Mouse (Mus musculus) left cerebral cortex, postnatal 14 days (tissue): Measurements from ENCODE around the gene Il10rb. TPM values are rescaled to one million over a fixed set of nuclear protein-coding genes. Genes with fewer than 3 reads are reported as not detected.
"Not testable (repeated sequence)": the region's sequence is repeated elsewhere in the genome, so short reads cannot be mapped to it uniquely, and the experiment has no call there.

Experiments
- DNase-seq, 2 experiments: peaks; one replicate each; pipeline ENCODE4 v3.0.0; 2021 to 2022; ENCODE audit warnings: low spot score in 2 of 2, mixed read lengths in 1 of 2
- intact Hi-C: fragments of 180-260 bp; cut with DNase I; formaldehyde crosslinking; loops from one replicate; pipeline ENCODE4 v1.15.1; 2025
- total RNA-seq, 2 experiments: library from RNA; stranded (reverse); gene quantifications; 2 replicates each; pipeline ENCODE4 v1.2.3; 2021

Il10rb gene
- total RNA-seq, 2 experiments from 2014 or later, result 8.7 to 9.8 TPM

DNA sequence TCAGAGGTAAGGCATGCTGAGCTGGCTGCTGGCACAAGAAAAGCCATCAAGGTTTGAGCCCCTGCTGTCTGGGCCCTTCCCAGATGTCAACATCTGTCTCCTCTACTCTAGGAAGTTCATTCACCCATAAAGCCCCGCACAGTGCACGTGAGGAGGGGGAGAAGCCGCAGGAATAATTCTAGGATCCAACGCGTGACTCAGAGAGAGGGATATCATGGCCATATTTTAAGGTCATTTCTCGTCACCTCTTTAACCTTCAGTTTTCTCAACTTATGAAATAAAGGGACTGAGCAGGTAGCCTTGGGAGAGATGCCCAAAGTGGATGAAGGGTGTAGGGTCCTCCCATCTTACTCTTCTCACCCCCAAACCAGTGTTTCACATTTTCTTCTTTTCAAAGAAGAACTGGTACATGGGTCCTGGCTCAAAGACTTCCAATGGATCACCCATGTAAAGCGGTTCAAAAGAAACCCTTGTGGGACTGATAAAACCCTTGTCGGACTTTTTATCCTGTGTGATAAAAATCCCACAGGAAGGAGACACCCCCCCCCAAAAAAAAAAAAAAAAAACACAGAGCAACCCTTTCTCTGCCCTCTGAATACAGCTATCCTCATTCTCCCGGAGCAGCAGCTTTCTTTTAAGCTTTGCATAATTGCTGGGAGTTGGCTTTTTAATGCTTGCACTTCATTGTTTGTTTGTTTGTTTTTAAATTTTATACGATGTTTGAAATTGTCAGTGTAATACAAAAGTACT, 961 bp upstream of the Il10rb start:
- intact Hi-C loops, result no loop called here
- no peak for DNase-seq

DNA sequence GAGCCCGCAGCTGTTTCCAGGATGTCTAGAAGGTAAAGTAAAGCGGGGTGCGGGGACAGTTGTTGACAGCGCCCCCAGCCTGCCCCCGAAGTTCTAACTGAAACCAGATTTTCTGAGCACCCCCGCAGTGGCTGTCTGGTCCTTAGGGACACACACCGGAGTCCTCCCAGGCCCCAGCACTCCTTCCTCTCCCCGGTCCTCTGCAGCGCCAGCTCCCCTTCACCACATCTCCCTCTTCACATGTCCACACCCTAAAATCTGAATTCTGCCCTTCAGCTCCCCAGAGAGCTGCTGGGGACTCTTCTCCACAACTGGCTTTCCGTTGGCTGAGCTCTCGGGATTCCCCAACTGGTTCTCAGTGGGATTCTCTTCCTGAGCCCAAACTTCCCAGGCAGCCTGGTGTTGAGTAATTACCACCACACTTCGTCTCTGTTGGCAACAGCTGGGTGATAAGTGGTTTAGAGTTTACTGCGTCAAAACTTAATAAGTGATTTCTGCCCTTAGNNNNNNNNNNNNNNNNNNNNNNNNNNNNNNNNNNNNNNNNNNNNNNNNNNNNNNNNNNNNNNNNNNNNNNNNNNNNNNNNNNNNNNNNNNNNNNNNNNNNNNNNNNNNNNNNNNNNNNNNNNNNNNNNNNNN, 739 bp downstream of the Il10rb start:
- intact Hi-C loops, result no loop called here
- DNase-seq, result no peak

DNA sequence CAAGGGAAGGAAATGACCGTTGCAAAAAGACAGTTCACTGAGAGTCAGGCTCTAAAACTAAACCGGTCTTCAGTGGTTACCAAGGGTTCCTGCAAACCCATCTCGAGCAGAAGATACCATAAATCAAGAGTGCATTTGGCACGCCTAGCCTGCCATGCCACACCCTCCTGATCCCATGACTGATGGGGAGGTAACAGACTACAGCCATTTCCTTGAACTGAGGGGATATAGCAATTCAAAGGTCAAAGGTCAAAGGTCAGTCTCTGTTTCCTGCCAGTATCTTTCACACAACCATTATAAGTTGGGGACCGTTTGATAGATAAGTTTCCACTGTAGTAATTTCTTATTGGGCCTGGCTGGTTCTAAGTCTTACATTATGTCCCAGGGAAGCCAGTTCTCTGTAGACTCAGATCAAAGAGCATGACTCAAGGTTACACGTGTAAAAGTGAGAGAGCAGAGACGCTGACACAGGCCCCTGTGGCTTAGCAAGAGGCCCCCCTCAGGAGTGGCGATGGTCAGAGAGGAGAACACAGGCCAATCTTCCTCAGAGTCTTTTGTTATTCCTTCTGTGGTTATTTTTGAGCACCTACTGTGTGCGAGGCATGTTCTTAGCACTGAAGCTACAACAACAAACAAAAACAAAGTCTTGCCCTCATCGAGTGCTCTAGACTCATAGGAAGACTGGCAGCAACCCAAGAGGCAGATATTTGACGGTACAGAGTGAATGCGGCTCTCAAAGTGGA, 7.3 kb downstream of the Il10rb start:
- intact Hi-C loops, result no loop called here
- DNase-seq, result no peak

DNA sequence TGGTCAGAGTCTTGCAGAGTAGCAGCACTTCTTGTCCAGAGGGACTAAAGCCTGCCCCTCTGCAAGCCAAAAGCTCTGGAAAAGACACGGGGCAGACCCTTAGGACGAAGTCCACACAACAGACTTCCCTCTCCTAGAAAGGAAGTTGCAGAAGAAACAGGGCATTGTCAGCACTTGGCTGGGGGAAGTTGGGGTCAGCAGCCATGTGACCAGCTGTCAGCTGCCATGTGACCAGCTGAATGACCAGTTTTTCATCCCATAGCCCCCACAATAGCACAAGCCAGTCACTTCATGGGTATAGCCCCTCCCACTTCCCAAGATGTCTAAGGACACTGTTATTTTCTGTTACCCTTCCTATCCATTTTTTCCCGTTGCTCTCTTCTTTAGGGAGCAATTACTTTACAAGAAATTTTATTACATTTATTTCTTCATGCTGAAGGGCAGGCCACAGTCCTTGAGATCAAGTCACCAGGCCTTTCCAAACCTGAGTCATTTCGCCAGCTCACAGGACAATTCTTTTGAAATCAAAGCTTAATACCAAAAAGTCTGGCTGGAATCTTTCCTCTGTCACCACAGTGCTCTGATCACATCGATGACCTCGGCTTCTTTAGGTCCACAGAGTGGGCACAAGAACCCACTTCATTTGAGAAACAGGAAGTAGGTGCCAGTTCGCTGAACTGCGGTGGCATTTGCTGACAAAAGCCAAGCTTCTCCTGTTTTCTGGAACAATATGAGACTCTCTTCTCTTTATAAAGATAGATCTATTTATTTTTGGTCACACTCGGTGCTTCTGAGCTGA, 9.6 kb downstream of the Il10rb start:
- intact Hi-C loops, result no loop called here
- no peak for DNase-seq

DNA sequence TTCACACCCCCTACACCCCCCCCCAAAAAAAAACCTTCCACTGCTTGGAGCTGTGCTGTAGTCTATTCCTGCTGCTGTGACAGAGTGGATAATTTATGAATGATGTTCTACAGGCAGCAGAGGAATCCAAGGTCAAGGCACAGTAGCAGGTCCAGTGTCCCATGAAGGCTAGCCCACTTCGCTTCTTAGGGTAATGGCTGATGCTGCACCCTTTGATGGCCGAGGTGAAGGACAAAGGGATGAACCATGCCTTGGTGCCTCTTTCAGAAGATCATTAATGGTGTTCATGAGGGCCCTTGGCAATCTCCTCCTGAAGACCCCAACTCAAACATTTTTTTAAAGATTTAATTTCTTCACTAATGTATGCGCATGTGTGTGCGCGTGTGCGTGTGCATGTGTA, 10.4 kb downstream of the Il10rb start:
- intact Hi-C loops, result no loop called here
- no peak for DNase-seq

DNA sequence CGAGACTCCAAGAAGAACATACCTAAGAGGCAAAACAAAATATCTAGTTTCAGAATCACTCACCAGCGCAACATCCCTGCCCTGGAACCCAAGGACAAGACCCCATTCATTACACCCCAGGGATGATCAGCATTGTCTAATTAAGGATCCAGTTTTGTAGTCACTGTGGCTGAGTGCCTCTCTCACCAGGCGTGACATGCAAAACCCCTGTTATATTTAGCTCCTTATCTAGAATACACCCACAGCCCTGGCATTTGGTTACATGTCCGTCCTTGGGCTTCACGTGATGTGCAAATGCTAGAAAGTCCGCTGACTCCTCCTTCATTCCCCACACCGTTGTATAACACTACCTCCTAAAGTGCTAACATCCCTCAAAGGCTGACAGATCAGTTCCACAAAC, 11.0 kb downstream of the Il10rb start:
- no peak for DNase-seq
- intact Hi-C loops, result no loop called here

DNA sequence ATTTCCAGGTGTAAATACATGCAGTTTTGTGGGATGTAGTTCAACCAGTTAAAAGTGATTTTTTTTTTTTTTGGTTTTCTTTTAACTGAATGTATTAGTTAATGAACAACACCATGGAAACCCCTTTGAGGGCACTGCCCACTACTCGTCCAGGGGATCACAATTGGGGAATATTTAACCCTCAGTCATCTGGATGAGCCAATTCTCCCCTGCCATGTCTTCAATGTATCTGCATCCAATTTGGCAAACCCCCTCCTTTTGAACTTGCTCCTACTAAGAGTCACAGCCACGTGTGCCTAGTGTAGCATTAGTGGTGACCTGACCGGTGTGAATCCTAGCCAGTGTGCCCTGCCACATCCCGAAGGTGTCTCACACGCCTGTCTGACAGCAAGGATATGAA, 12.6 kb downstream of the Il10rb start:
- DNase-seq, result no peak
- intact Hi-C loops, result no loop called here

DNA sequence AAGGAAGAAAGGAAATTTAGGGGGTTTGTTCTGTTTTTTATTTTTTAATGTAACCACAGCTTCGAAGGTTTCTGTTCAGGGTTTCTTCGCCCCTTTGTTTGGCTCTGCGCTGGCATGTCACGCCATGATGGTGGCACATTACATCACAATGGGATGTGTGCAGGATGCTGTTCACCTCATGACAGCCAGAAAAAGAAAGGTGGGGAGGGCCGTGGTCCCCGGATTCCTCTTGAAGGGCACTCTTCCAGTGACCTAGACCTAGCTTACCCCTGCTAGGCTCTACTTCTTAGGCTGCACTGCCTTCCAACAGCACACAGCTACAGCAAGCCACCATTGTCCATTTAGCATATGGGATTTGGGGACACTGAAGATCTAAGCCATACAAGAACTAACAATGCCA, 19.9 kb downstream of the Il10rb start:
- intact Hi-C loops, result no loop called here
- DNase-seq, result no peak

DNA sequence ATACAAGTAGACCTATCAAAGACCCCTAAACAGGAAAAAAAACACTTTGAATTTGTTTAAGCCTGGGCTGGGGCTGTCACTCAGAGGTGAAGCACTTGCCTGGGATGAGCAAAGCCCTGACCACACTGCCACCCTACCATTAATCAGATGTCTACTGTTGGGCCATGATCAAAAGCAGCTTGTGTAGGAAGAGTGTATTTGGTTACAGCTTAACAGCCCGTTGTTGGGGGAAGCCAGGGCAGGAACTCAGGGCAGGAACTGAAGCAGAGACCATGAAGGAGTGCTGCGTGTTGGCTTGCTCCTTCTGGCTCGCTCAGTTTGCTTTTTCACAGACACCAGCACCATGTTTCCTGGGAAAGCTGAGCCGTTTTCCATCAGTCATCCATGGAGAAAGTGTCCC, 20.6 kb downstream of the Il10rb start:
- no peak for DNase-seq
- intact Hi-C loops, result no loop called here

DNA sequence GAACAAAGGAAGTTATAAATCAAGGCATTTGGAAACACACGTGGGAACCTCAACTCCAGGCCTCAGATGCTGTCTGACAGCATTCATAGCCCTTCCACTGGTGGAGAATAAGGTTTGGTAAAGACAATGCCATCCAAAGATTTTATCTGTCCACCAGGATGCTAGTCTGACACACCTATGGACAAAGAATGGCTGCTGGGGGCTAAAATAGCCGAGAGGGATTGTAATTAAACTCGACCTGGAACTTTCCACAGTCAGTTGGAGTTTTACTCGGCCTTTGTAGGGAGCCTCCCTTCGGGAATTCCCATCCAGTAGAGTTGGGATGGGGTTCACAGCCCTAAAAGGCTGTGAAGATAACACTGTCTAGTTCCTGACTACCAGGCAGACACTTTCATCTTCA, 21.5 kb downstream of the Il10rb start:
- no peak for DNase-seq
- intact Hi-C loops, result no loop called here

DNA sequence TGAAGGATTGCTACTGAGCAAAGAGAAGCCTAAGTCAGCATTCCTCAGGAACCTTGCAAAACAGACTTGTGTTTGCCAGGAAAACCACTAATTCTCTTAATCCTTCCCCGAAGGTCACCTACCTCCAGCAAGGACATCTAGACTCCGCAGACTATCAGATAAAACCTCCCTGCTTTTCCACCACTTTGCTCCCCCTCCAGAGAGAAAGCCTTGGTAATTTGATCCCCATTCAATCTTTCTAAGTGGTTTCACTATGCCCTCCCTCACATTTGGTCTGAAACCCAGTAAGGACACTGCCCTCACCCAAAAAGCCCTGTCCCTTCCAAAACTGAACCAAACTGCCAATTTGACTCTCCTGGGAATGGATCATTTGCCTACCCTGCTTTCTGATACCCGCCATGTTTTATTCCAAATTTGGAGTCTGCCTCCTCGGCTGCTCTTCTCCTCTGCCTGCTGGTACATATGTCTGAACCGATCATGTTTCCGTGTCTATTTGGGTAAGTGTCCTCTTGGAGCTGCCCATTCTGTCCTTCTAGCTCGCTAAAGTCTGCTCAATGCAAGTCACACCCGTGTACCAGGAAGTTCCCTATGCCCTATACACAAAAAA, 22.4 kb downstream of the Il10rb start:
- intact Hi-C loops, result no loop called here
- no peak for DNase-seq

DNA sequence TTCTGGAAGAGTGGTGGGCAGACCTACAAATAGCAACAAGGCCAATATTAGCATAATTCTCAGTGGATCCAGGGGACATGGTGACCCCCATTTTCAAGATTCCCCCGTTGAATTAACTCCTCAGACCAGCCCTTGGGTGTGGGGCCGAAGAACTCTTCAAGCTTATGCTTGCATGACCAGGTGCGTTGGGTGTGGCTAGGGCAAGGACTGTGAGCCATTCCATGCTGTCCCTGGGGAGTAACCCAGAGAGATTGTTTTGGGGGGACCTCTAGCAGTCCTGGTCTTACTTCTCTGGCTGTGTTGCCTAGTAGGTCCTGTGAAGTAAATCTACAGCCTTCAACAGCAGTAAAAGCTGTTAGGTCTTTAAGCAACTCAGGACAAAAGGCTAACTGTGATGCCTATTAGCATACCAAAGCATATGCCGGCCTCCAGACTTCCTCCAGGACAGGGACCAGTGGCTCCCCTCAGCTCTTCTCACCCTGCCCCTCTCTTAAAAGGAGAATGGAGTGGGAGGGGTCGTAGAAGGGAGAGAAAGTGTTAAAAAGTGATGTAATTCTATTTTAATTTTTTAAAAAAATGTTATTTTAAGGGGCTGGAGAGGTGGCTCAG, 26.9 kb downstream of the Il10rb start:
- intact Hi-C loops, result no loop called here
- DNase-seq, result no peak

DNA sequence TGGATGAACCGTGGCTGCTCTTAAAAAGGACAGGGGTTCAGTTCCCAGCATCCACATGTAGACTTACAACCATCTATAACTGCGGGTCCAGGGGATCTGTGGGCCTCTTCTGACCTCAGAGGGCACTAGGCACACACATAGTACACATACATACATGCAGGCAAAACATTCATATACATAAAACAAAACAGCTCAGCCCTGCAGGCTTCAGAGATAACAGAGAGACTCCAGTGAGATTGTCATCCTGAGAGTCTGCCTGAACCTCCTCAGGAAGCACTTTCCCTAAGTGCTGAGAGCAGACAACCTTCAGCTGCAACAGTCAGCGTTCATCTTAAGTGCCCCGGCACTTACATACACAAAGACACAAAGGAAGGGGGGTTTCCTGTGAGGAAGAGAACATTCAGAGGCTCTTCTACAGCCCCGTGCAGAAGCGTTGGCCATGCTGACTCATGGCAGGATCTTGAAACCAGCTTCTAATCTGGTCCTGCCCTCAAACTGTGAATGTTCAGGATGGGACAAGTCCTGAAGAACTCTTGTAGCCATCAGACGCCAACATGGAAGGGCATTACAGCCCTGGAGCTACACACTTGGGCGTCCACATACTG, 27.5 kb downstream of the Il10rb start:
- intact Hi-C loops, result no loop called here
- DNase-seq, result no peak

DNA sequence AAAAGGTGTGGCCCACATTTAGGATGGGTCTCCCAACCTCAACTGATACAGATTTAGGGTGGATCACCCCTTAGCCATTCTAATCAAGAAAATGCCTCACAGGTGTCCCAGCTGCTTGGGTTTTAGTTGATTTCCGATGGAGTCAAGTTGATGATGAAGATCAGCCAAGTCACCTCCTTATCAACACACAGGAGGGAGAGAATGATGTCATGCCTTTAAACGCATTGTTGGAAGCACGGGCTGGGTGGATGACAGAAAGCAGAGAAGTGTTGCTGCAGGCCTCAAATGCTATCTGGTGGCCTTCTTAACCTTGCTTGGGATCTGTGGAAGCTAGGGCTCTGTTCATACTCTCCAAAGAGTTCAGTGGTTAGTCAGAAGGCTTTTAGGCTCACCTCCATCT, 28.2 kb downstream of the Il10rb start:
- intact Hi-C loops, result no loop called here

DNA sequence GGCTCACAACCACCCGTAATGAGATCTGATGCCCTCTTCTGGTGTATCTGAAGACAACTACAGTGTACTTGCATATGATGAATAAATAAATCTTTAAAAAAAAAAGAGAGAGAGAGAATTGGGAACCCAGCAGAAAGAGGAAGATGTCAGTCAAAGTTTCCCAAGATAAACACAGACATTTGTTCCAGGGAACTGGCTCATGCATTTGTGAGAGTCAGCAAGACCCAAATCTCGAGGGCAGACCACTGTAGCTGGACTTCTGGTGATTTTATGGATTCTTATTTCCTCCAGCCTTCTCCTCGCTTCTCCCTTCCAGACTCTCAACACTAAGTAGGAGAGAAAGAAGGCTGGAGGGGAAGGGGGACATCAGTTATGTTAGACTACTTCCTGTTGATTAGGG, 32.1 kb downstream of the Il10rb start:
- intact Hi-C loops, result no loop called here
- no peak for DNase-seq

More for the DNA sequence above, 28.2 kb downstream of the Il10rb start:
- no peak for DNase-seq

DNA sequence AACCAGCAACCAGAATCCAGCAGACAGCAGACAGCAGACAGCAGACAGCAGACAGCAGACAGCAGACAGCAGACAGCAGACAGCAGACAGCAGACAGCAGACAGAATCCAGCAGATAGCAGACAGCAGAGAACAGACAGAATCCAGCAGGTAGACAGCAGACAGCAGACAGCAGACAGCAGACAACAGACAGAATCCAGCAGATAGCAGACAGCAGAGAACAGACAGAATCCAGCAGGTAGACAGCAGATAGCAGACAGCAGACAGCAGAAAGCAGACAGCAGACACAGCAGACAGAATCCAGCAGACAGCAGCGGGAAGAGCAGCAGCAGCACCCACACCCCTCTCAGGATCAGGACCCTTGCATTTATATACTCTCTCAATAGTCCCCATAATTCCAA, 32.6 kb downstream of the Il10rb start:
- DNase-seq, intact Hi-C loops: not testable (repeated sequence)

DNA sequence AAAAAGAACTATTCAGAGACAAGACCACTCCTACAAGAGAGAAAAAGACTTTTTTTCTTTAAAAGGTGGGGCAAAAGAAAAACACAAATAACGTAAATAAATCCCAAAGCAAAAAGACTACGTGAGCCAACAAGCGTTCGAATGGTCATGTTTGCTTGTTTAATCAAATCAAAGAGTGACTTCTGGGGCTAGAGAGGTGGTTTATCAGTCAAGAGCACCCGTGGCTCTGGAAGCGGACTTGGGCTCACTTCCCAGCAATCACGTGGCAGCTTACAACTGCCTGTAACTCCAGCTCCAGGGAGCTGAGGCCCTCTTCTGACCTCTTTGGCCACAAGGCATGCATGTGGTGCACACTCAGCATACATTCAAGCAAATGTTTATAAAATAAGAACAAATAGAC, 35.4 kb downstream of the Il10rb start:
- intact Hi-C loops, result no loop called here
- peak in 1 of 2 experiments; percentile 17 for DNase-seq

DNA sequence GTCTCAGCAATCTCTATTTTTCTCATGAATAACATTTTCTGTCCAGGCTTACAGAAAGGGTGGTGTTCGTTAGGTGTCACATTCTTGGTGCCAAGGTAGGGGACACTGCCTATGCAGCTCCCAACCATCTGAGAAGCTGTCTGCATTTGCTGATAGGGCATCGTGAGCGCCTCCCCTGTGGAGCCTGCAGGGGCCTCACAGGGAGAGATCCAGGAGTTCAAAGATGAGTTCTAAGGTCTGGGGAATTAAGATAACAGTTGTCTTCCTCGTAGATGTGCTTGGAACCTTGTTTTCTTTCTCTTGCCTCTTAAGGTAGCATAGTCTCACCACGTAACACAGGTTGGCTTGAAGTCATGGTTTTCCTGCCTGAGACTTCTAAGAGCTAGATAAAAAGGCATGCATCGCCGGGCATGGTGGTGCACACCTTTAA, 35.9 kb downstream of the Il10rb start:
- intact Hi-C loops, result no loop called here
- no peak for DNase-seq

DNA sequence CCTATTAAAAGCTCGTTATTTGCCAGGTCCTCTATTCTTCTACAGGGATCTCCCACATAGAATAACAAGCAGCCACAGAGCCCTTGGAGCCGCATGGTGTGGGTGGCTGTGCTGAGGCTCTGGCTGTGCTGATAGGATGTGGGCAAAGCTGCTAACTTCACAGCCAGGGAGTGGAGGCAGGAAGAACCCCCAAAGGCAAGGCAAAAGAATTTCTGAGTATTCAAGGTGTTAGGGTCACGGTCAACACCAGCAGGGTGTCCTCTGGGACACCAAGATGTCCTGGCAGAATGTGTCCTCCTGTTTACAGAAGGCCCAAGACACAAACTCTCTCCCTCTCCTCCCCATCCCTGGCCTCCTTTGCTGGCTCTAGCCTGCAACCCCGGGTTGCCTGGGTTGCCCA, 36.5 kb downstream of the Il10rb start:
- intact Hi-C loops, result no loop called here
- peak in 1 of 2 experiments; percentile 25 for DNase-seq
